Mouse (Mus musculus) left cerebral cortex, postnatal 36 days (tissue): ENCODE results near the gene Cox6b1. TPM values are rescaled to one million over a fixed set of nuclear protein-coding genes. Genes with fewer than 3 reads are reported as not detected.

Source experiments
- DNase-seq, 2 experiments: peaks; one replicate each; pipeline ENCODE4 v3.0.0; 2021 to 2022; ENCODE audit warnings: low spot score in 2 of 2, mixed read lengths in 1 of 2
- intact Hi-C: fragments of 180-260 bp; cut with DNase I; formaldehyde crosslinking; loops from one replicate; pipeline ENCODE4 v1.15.1; 2025
- total RNA-seq, 2 experiments: library from RNA; stranded (reverse); gene quantifications; 2 replicates each; pipeline ENCODE4 v1.2.3; 2021

Gene Cox6b1
- total RNA-seq, 2 experiments from 2014 or later: 561 to 663 TPM

DNA sequence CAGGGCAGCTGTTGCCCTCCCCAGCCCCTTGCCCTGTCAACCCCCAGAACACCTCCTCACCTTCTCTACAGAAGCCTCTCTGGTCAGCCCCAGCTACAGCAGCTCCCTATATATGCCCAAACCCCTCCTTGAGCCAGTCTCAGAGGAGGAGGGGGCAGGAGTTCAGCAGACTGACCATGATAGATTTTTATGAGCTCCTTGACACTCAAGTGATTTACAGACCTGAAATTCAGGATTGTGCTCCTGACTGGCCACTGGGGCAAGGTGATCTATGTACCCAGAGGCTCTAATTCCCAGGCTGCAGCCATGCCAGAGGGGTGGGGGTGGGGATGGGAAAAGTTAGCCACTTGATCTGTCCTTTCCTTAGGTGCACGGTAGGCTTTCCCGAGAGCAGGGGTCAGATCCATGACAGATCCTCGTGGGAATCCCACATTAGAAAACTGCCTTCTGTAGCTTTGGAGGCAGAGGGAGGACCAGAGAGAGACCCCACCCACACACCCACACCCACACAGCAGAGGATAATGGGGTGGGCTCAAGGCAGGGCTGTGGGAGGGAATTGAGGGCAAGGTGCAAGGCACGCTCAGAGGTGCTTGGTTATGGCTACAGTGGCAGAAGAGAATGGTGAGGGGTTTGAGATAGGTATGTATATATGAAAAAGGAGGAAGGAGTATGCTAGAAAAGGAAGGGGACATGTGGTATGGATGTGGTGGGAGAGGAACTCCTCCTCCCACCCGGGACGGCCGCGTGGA is 13.1 kb downstream of the Cox6b1 start, which contains the start of gene Upk1a:
Gene Upk1a, minus strand, starts transcription at position 194 of the 749 bp plus-strand sequence.
- no peak for DNase-seq
- intact Hi-C loops: loop anchor here (1.0 kb wide), 1 partner anchor 24 kb away; no protein-coding TSS in a partner anchor

DNA sequence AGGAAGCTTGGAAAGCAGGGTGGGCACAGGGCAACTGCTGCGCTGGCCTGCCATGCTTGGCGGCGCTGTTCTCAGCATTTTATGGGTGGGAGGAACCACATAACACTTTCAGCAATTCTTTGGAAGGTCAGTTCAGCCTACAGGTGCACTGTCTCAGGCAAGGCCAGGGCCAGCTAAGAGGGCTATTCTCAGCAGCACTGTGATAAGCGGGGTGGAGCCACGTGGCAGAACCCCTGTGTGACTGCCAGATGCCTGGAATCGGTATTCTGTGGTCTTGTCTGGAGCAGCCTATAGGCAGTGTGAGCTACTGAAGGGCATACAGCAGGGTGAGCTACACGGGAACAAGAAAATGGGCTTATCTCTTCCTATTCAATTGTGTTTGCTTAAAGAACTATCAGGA is 15.9 kb downstream of the Cox6b1 start:
- no peak for DNase-seq
- intact Hi-C loops: no loop called here

DNA sequence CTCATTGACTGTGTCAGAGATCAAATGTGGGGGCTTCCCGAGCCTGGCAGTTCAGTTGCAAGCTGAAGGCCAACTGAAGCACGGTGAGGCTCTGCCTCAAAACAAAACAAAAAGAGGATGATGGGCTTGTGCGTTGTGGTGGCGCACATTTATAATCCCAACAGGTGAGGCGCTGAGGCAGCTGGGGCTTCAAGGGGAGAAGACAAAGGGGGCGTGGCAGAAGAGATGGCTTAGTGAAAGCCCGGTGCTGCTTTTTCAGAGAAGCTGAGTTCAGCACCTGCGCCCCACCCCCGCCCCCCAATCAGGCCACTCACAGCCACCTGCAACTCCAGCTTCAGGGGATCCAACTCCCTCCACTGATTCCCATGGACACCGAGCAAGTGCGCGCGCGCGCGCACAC is 17.5 kb downstream of the Cox6b1 start:
- intact Hi-C loops: no loop called here
- no peak for DNase-seq

DNA sequence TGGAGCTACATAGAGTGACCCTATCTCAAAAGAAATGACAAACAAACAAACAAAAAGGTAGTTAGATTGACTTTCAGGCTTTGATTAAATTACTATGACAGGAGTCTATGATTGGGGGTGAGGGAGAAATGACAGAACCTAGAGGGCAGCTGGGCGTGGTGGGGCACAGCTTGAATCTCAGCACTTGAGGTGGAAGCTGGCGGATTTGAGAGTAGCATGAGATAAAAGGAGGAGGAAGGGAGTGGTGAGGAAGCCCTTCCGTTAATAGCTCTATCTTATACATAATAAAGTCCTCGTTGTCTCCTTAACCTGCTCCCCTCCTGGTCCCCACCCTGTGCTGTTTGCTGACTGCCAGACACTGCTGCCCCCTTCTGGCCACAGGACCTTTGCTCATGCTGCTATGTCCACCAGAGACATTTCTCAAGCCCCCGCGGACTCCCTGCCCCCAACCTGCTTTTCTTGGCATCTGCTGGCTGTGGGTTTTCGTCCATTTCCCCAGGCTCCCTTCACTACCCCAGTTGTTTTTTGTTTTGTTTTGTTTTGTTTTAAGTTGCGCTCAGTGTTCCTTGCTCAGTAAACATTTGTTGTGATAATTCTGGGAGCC is 18.1 kb downstream of the Cox6b1 start:
- intact Hi-C loops: no loop called here
- no peak for DNase-seq

DNA sequence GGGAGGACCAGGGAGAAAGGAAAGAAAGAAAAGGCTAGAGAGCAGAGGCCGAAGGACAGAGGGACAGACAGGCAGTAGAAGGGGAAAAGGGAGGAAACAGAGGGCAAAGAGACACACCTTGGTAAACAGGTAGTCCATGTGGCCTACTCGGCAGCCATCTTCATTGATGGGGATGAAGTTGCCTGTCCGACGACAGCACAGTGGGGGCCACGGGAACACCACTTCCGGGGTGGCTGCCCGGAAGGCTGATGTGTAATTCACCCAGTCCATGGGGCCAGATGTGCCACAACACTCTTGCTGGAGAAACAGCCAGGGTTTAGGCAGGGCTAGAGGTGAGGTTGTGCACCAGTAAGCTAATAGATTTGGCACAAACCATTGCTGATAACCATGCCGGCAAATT is 21.0 kb downstream of the Cox6b1 start:
- intact Hi-C loops: no loop called here
- DNase-seq: no peak

DNA sequence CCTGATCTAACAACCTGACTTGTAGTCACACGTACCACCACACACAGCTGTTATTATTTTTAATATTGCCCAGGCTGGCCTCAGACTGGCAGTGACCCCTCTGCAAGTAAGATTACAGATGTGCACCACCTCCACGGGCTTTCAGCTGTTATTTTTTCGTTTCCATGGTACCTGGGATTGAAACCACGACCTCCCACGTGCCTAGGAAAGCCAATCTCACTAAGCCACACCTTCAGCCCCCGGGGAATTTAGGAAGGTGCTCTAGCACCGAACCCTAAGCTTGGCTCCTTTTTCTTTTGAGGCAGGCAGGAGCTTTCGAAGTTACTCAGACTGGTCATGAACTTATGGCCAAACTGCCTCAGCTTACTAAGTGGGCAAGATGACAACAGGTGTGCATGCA is 21.5 kb downstream of the Cox6b1 start:
- intact Hi-C loops: no loop called here
- no peak for DNase-seq

DNA sequence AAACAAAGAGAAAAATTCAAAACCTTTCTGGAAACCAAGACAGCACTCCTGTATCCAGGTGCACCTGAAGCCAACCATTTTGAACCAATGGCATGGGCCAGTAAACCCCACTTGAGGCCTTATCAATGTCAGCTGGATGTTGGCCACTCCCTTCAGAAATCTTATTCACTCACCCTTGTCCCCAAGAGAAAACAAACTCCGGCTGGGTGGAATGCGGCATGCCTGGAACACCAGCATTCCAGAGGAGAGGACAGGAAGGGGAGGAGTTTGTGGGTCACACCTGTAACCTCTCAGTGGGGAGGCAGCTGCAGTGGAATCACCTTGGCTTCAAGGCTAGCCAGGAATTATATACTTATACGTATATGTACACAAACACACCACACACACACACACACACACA is 23.4 kb downstream of the Cox6b1 start:
- no peak for DNase-seq
- intact Hi-C loops: no loop called here

DNA sequence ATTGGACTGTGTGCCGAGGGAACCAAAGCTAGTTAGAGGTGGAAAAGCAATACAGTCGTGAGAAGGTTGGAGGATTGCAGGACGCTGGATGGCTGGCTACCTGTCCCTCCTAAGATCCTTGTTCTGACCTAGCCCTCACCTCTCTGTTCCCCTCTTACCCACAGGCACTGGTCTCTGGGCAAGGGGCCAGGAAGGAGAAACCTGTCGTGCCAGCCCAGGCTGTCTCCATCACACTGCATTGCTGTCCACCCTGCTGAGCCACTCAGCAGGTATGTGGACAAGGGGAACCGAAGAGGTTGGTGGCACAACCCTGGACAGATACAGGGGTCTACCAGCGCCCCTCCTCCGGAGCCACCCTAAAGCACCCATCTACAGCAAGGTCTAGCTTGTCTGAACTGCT is 25.3 kb downstream of the Cox6b1 start:
- DNase-seq: no peak
- intact Hi-C loops: no loop called here

DNA sequence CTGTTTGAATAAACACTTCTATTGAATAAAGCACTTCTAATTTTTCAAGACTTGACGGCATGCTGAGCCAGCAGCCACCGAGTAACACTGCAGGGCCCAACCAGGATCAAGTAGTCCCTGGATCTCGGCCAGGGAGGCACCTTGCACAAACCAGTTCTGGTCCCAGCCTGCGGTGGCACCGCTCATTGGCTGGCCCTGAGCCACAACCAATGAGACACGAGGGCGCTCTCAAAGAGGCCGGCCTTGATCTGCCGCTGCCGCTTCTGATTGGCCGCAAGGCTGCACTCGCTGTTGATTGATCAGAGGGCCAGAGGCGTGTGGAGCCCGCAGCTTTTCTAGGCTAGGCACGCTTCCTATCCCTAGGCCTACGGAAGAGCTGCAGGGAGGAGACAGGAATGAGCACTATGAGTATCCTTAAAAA is 26.0 kb downstream of the Cox6b1 start:
- intact Hi-C loops: no loop called here
- peak; percentile 87 for DNase-seq

DNA sequence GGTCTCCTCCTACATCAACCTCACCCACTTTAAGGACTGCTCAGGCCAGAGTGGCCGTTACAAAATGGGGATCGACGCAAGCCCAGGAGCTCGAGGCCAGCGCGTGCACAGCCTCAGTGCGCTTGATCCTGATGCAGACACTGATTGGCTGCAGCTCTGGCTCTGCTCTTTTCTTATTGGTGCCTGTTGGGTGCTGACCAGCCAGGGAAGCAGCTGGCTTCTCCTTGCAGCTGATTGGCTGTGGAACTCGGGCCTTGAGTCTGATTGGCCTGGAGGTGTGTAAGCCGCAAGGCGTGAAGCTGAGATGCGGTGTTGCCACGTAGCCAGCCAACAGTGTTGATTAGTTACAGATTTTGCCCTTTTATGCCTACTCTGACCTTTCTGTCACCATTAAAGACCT is 27.2 kb downstream of the Cox6b1 start, which contains the start of gene Zbtb32:
Gene Zbtb32, minus strand, starts transcription at position 124 of the 400 bp plus-strand sequence.
- intact Hi-C loops: no loop called here
- DNase-seq: no peak

DNA sequence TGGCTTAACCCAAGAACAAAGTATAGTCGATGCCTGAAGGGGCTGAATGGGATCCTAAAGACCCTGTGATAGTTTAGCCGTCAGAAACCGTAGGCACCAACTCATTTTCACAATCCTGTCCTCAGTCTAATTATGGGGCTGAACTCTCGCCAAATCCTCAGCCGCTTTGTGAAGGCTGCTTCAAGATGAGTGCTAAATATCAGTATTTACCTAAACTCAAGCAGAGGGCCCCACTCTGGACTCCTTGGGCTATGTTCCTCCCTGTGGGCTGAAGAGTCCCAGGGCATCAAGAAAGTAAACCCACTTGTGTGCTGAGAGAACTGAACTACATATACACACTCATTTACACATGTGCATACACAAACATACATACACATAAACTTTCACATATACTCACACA is 29.1 kb downstream of the Cox6b1 start:
- no peak for DNase-seq
- intact Hi-C loops: no loop called here

DNA sequence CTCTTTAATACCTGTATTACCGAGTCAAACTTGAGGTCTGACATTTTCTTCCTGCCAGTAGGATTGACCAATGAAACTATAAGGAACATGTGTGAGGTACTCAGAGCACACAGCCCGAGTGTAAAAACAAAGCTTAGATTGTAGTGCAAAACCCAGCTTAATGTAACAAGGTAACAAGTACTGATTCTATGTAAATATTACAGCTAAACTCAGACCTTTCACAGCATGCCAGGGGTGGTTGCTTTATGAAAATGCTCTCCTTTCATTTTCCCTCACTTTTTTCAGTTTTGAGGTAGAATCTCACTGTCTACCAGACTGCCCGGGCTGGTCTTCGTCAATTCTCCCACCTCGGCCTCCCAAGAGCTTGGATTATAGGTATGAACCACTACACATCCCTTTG is 29.9 kb downstream of the Cox6b1 start:
- no peak for DNase-seq
- intact Hi-C loops: no loop called here

DNA sequence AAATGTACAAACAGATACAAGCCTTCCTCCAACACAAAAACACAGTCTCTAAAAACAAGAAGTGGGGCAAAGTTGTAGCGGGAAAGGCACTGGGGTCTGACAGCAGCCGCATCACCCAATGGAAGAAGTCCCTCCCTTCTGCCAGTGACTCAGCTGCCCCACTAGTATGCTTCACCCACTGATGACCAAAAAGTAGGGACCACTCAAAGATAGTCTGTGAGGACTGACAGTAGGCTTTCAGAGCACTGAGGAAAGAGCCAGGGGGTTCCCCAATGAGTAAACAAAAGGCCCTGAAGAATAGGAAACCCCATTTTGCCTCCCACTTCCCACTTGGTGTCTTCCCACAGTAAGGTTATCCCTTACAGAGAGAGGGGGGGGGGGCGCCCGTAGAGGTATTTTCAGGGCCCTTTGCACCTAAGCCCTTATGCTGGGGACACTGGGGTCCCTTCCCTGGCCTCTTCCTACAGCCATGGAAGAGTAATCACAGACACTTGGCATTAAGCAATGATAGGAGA is 31.4 kb downstream of the Cox6b1 start:
- intact Hi-C loops: no loop called here
- no peak for DNase-seq

DNA sequence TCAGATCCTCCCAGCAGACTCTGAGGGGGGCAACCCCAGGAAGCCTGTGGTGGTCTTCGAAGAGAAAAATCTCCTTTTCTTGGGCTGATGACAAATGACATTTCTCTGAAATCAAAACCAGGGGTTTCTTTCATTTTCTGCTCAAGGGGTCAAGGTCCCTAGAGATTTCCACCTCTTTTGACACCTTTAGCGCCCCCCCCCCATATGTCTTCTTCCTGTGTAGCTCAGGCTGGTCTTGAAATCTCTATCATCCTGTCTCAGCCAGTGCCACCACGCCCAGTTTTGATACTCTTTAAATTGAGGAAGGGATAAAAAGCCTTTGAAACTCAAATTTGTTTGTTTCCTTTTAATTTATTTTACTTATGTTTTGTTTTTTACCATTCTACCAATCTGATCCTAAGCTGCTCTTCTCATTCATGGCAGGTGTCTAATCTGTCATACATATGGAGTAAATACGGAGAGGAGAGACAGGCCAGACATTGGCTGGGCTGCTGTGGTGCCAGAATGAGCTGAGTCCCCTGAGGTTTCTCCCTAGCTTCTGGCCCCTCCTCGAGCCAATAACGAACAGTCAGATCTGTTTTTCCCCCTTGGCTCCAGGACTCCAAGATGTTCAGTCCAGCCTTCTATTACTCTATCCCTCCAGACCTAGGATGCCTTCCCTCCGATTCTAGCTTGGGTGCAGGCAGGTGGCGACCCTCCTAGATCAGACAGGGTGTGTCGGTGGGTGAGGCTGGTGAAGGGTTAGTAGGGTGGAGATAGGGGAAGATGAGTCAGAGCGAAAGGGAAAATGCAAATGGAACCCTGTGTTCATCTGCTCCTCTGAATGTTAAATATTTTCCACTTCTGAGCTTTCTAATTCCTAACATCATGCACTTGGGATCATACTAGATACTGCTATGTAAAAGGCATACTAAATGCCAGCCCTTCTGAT is 32.1 kb downstream of the Cox6b1 start:
- DNase-seq: no peak
- intact Hi-C loops: no loop called here

DNA sequence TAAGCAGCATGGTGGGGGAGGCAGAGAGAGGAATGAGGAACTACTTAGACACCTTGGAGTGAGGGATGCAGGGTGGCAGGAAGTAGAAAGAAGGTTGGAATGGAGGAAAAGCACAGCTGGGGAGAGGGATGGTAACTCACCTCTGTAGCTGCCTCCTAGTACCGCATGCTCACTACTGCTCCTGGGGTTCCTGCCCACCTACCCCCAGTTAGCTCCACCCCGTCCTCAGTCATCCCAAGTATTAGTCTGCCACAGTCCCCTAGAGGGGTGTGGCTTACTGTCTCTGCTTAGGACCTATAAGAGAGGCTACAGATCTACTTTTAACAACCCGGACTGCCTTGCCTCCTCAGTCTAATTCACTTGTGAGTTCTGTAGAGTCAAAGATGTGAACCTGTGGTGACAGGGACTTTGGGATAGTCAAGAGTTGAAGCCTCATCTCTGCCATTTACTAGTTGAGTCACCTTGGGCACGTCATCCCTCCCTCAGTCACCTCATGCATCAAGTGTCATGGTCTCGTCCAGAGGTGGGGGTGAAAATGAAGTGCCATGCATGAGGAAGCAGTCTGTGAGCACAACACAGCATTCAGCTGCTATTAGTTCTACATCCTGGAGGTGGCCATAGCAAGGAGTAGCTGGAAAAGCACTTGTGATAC is 33.1 kb downstream of the Cox6b1 start:
- intact Hi-C loops: no loop called here
- DNase-seq: no peak

DNA sequence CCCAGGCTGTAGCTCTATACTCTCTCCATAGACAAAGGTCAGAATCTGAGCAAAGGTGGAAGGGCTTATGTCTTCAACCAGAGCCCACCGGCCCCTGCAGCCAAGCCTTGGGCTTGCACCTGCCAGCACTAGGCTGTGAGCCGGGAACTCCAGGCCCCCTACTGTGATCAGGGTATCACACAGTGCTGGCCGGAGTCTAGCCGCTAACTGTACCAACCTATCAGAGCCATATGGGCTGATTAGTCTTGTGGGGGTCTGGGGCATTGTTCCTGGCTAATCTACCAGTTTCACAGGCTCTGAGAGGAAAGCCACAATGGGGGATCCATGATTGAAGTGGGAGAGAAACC is 34.4 kb downstream of the Cox6b1 start:
- intact Hi-C loops: no loop called here
- no peak for DNase-seq

DNA sequence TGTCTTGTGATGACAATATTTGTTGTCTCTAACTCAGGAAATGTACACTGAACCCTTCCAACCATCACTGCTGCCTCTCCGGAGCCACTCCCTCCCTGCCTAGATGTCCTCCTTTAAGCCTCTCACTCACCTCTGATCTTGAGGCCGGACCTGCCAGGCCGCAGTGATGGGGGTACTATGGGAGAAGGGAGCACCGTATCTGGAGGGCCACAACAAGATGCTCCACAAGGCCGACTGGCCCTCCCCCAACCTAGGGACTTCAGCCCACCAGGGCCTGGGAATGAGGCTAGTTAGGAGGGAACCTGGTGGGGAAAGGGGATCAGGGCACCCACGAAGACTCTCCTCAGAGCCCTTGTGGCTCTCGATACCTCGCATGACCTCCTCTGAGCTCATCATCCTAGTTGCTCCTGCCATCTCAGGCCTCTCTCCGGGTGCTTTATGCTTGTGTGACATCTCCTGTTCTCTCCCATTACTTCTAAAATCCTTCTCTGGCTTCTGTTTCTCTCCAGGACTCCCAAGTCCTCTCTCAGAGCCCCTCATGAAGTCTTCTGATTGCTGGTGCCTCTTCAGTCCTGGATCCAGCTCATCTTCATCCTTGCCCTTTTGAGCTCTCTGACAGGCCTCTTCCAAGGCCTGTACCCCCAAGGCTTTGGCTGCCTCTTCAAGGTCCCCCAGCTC is 34.9 kb downstream of the Cox6b1 start:
- intact Hi-C loops: no loop called here
- no peak for DNase-seq

DNA sequence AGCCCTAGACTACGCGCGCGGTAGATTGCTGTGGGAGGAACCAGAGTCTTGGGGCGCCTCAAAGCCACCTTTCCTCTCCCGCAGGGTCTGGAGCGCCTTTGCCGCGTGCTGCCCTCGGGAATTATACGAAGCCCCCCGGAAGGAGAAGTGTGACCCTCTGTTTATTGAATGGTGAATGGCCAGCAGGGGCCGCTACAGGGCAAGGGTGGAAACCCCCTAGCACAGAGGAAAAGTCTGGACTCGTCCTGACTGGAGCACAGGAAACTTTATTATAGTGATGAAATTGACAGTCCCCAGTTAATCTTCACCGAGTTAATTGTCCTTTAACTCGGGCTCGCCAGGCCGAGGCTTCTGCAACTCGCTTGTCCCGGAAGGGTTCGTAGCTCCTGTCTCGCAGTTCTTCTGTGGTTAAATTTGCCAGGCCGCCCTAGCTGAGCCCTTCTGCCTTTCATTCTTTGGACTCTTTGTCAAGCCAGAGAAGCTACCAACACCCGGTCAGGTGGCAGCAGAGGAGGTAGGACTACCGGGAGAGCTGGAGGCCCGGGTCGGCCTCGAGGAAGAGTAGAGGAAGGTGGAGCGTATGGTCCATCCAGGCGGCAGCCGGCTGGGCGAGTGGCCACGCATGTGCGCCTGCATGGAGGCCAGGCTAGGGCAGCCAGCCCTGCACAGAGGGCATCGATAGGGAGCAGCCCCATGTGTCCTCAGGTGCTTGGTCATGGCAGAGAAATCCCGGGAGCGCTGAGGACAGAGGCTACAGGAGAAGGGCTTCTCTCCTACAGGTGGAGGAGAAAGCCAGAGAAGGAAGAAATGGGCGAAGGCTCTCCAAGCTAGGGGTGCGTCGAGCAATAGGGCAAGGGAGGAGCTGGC is 36.3 kb downstream of the Cox6b1 start:
- peak in 1 of 2 experiments; percentile 78 for DNase-seq
- intact Hi-C loops: loop anchor here (1.0 to 2.0 kb wide), 2 partner anchors 24 to 27 kb away; partner anchors contain the start of genes Gm49396, Psenen and U2af1l4
